Mouse (Mus musculus) C2C12 (cell line): Measurements from ENCODE around the gene Myh6.

ENCODE experiments used
- CTCF ChIP-seq: IDR thresholded peaks from one replicate; pipeline ENCODE4 v1.5.1; 2011; ENCODE audit not compliant: control insufficient read depth, insufficient read depth, insufficient read length
- MAX ChIP-seq: IDR thresholded peaks from one replicate; pipeline ENCODE4 v1.6.1; 2011; ENCODE audit warnings: mild to moderate bottlenecking, control low read depth

DNA sequence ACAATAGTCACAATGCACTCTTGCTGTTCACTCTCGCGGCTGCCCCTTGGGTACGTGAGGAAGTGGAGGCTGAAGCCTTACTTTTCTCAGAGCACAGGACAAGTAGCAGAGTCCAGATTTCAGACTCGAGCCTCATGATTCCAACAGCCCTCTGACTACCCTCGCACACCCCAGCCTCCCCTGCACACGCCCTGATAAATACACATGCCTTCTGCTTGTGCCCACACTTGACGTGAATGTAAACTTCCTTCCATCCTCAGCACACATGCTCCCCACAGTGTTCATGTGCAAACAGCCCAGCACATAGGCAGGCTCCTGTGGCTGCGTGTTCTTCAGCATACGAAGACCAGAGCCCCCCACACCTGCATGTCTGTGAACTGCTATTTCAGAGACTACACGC is 26.9 kb upstream of the Myh6 start:
- TF ChIP-seq CTCF (no peak), MAX (no peak)
